Mouse (Mus musculus) cerebellum, postnatal 36 days (tissue): ENCODE measurements around the gene Med10.

ENCODE experiments used
- DNase-seq, 2 experiments: peaks; one replicate each; pipeline ENCODE4 v3.0.0; 2021 to 2022; ENCODE audit warnings: mixed read lengths in 2 of 2

The Med10 gene

DNA sequence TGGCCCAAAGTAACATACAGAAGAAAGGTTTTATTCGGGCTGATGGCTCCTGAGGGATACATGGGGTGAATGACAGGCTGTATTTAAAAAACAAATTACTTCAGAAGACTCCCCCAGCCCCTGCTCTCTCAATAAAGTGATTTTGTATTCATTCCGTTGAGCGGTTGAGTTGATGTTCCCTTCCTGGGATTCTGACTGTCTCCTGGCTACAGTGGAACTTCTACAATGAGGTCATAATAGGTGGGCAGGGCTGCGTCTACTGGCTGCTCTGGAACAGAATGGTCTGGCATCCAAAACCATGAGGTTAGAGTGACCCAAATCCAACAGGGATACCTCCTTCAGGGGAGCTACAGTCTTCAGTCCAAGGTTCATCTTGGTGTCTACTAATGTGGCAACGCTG, at the start of gene Med10:
Gene Med10, plus strand, starts transcription at position 301 of the 400 bp plus-strand sequence.
- DNase-seq = no peak

DNA sequence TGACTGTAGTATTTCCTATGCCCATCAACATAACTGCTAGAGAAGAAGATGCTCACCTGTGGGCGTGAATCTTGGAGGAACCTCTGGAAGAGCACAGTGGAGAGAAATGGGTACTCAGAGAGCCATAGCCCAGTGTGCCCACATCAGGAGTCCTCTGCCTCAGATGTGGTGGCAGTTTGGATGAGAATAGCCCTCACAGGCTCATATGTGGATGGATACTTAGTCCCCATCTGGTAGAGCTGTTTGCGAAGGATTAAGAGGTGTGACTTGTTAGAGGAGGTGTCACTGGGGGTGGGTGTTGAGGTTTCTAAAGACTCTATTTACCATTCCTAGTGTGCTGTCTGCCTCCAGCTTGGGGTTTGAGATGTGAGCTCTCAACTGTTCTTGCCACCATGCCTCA, 49.3 kb upstream of the Med10 start:
- no peak for DNase-seq

DNA sequence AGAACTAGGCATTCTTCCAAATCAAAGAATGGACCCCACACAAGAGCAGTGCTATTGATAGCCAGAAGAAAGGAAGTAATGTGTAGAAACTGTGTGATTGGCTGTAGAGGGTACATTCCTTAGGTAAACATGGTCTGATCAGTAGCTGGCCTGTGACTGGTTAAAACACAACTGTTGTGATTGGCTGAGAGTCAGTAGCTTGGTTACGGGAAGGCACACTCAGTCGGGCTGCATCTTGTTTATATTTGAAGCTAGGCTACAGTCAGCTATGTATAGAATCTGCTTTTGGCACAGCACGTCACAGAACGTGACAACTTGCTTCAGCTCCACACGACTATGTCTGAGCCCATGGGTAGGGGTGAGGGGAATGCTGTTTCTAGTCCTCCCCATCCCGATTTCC, 43.2 kb upstream of the Med10 start:
- DNase-seq = no peak

DNA sequence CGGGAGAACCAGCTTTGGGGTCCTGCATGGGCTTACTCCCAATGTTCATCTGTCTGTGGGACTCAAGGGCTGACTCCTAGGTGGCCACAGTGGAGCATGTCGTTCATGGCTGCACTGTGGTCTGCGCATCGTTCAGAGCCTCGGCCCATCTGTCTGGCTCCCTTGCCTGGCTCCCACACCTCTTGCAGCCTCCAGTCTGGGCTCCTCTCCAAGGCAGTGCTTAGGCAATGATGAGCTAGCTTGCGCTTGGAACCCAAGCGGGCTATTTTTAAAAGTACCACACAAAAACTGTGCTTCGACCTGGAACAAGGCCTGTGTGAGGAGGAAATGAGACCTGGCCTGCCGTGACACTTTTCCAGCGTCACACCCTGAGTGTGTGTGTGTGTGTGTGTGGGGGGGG, 40.8 kb upstream of the Med10 start:
- peak; percentile 83 to 85 for DNase-seq

DNA sequence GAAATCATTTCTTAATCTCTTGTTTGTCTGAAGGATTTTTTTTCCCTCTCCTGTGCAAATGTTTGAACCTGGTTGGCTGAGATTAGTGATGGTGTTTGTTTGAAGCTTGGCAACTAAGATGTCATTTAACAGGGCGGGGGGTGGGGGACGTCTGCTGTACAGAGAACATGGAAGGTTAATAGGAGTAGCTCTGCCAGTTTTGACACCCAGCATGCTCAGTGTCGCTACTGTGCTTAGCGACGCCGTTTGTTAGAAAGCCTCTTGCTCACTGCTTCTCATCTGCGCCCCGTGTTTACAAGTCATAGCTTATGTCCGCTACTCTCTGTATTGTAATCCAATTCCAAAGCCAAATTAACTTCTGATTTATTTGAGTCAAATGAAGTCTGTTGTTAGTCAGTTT, 37.5 kb upstream of the Med10 start:
- DNase-seq = no peak

DNA sequence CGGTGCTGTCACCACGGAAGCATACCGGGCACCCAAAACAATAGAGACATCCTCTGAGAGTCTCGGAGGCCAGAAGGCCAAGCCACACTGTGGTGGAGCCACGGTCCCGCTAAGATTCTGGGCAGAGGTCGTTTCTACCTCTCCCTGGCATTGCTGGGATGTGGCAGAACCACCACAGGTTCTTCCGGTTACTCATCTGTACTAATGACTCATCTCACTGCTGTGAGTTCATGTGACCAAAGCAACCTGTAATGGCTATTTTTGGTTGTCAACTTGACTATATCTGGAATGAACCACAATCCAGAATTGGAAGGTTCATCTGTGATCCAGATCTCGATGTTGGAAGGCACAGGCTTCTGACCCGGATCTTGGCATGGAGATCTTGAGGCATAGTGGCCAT, 34.0 kb upstream of the Med10 start:
- DNase-seq = no peak

DNA sequence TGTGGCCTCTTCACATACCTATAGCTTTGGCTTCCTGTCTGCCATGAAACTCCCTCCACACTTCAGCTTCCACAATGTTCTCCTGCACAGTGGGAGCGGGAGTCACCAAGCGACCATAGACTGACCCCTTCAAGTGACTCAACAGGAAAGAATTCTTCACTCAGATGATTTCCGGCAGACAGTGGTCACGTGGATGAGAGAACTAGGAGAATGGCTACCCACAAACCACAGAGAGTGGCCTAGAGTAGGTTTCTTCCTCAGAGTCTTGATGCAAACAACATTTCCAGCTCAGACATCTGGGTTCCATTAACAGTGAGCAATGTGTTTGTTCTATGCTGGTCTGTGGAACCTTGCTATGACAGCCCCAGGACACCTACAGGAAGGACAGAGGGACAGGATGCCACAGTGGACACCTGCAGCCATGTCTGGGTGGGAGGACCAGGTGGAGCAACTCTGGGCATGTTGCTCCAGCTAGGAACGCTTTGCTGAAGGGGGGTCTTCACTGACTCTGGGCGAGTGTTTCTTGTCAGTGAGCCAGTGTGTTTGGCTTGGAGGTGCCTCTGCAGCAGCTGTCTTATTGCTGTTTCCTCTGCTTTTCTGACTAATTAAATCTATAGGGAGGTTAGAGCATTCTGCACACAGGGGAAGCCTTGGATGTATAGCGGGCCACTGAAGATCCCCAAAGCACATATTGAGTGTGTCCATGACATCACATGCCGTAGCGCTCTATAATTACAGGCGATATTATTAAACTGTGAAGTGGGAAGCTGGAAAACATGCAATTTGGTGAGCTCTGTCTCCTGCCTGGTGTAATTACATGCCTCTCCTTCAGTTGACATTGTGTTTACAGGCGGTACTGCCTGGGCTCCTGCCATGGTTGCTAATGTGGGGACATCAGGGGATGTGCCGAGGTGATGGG, 31.4 kb upstream of the Med10 start:
- no peak for DNase-seq

DNA sequence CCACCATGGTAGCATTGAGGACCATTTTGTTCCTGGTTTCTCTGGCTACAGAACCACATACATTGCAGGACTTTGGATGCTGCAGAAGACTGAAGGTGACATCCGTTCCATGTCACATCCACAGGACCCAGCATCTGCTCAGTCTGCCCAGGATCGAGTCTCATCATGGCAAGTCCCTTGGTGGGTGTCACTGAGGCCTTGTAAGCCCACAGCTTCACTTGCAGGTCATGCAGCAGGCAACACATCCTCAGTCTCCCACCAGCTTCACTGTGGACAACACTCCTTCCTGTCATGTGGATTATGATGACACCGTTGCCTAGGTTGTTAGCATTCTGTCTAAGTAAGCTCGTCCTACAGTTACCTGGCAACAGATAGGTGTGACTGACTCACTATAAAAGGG, 29.8 kb upstream of the Med10 start:
- no peak for DNase-seq

DNA sequence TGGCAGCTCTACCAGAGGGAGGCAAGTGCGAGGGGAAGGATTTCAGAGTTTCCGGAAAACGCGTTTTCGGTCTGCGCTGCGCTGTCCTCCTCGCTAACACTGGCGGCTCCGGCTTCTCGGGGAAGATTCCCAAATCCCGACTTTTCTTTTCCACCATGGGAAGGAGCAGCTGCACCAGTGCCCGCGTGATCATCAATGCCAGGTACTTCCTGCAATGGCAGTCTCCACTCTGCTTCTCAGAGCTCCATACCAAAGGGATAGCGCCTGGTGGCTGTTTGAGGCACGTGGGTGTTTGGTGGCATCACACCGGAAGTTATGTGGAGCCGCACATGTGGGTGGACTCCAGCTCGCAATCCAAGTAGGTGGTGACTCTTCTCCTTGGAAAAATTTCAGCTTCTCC, 24.0 kb upstream of the Med10 start:
- no peak for DNase-seq

DNA sequence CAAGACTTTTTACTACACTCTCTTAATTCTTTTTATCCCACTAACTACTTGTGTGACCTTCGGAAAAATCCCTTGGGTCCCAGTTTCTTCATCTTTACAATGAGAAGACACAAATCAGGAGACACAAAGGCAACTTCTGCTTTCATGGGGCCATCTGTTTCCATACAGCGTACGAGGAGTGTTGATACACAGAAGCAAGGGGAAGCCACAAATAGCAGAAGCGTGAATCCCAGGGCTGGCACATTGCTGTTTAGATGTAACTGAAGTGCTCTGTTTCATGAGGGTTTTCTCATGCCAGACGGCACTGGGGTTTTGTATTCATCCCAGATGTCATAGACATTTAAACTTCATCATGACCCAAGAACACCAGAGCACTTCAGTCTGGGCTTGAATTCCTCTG, 13.5 kb upstream of the Med10 start:
- no peak for DNase-seq

DNA sequence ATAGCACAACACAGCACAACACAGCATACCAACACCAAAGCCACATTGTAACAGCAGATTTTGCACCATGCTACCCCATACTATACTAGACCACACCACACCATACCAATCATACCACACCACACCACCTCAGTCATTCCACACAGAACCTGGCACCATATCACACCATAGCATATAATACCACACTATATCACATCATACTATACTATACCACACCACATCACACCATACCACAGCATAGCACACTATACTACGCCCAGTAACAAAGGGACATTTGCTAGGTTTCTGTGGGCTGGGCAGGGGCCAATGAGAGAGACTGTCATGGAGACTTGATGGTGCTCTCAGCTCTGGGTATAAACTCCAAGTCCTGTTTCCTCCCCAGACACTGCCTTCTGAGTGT, 10.4 kb upstream of the Med10 start:
- DNase-seq = no peak

DNA sequence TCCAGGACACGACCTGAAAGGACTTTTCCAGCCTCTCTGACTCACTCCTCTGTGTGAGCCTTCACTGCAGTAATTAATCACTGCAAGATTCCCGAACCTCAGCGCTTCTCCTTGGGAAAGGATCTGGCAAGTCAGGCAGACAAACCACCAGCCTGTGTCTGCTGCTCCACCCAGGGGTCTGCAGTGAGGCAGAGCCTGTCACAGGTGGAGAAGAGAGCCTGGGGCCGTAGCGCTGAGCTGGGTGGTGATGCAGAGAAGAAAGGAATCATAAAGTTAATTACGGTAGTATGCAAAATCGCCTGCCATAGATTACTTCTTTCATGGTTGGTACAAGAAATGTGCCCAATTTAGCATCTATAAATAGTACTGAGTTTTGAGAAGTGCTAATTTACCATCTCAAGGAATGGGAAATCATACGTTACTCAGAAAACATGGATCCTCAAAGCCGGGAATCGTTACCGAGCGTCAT, 9.6 kb upstream of the Med10 start:
- no peak for DNase-seq

DNA sequence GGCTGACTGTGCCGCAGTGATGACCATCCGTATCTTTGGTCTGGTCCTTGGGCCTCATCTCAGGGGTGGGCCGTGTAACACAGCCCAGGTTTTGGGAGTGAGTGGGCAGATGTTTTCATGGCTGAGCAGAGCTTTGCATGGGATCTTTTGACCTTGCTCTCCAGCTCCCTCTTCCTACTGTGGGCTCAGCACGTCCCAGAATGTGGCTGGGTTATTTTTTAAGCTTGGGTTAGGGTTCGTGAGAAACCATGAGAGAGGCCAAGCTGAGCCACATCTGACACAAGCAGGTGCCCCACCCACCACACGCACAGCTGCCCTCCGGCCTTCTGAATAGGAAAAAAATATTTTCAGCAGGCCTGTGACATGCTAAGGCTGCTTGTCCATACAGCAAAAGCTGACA, 7.4 kb upstream of the Med10 start:
- no peak for DNase-seq

DNA sequence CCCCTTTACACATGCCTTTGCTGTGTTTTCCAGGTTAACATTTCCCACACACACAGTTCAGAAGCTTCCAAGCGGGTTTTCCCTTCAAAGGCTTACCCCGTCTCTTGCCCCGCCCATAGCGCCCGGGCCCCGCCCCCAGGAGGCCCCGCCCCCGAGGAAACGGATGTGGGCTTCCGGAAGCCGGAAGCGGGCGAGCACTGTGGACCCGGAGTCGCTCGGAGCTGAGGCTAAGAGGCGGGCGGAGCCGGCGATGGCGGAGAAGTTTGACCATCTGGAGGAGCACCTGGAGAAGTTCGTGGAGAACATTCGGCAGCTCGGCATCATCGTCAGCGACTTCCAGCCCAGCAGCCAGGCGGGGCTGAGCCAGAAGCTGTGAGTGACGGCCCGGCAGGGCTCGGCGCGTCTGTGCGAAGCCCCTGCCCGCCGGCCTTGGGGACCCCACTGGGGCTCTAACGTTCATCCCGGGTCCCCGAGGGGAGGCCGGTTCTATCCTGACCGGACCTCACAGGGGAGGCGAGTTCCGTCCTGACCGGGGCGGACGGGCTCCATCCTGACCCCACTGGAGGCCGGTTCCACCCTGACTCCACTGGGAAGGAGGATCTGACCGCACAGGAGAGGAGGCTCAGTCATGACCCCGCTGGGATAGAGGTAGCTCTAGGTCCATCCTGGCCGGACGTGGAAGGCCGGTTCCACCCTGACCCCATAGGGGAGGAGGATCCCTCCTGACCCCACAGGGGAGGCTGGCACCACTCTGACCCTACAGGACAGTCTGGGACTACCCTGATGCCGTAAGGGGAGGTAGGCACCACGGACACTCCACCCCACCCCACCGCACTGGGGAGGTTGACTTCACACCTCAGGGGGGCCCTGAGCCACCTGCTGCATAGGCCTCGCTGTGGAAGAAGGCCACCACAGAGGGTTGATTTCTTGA, 7.8 kb downstream of the Med10 start:
- peak; percentile 82 to 90 for DNase-seq

DNA sequence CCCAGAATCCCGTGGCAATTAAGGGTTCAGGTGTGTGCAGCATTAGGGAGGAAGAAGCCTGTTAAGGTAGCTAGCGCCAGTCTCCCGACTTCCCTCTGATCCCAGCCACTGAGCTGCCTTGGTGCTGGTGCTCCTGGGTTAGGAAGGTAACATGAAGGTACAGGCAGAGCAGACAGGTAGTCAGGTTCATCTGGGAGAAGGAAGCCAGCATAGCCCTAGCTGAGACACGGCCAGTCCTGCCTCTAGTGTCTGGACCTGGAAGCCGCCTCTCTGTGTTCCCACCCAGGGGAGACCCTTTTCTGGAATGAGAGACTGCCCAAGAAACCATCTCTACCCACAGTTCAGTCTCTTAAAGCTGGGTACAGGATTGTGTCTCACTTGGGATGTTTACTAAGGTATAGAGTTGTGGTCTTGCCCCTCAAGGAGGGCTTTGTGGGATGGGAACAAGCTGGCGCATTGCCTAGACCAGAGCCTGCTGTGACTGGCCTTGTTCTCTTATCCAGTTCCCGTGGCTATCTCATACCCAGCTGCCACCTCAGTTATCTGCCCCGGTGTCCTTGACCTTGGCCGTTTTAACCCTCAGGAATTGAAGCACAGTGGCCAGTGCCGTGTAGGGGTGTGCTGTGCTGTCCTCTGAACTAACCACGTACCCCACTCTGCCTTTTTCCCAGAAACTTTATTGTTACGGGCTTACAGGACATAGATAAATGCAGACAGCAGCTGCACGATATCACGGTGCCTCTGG, 8.9 kb downstream of the Med10 start:
- no peak for DNase-seq

DNA sequence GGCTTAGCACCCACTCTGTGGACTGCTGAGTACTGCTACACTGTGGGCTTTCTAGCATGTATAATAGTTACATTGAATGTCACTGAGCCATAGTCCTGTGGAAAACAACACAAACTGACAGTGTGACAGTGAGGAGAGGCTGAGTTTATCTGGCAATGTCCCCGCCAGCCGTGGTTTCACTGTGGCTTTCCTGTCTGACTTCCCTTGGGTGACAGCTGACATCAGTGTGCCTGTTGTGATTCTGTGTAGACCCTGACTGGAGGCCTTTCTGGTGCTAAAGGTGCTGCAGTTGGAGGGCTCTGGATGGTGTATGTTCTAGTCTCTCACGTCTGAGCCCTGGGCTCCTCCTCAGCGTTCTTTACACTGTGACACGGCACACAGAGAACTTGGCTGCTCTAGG, 11.7 kb downstream of the Med10 start:
- no peak for DNase-seq

DNA sequence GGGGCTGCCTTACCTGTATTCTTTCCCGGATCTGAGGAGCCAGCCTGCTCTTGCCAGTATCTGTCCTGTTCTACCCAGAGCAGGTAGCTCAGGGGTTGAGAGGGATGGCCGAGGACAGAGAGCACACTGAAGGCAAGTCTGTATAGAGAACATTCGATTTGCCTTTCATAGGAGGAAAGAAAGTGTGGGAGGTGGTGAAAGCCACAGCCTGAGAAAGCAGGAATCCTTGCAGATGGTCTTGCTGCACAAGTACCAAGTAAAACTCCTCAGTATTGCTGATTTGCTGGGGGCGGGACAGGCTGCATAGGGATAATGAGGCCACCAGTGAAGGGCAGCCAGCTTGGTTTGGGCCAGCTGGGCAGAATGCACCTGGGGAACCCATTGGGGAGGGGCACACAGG, 16.1 kb downstream of the Med10 start:
- DNase-seq = no peak

DNA sequence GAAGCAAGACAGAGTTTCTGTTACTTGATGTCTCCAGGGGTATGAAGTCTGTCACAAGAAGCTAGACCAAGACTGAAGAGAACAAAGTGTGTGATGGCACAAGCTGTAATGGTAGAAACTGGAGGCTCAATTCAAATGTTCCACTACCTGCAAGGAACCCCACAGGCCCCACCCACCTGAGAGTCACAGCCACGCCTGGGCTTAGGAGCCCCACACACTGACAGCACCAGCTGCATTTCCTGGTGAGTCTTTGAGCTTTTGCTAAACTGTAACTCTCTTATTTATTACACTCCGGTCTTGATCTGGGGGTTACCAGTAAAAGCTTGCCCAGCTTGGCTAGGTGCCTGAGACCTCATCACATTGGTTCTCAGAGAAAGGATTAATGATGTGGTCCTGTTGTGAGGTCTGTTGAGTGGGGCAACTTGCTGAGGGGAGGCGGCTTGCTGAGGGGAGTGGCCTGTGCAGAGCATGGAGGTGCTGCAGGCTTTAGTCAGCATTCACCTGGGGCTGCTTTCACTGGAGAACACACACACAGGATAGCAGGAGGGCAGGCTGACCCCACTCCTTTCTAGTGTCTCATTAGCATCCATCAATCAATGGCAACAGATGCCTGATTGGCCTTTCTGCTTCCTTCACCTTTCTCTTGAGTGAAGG, 19.1 kb downstream of the Med10 start:
- no peak for DNase-seq

DNA sequence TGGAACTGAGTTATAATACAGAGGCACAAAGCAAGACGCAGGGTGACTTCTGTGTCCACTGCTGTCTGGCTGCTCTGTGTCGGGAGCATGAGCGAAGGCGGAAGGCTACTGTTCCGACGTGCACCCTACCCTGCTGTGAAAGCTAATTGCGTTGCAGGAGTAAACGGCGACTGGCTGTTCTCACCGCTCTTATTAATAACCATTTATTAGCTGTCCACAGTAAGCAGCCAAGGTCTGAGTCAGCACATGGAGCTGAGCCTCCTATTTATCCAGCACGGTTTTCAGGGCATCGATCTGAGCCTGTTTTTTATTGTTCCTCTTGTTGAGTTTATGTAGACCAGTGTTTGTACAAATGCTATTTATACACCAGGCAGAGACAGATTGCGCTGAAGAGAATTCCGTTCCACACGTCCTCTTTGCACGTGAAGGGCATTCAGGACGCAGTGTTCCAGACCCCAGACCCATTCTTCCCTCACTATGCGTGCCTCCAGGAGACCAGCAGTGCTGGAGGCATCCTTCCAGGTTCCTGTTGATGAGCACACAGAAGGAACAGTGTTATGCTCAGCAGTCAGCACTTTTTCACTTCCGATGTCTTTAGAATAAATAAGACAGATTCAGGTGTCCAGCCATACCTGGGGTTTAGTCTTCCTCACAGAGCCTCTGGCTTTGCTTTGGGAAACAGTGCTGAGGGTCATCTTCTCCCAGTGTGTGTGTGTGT, 21.9 kb downstream of the Med10 start:
- DNase-seq = no peak

DNA sequence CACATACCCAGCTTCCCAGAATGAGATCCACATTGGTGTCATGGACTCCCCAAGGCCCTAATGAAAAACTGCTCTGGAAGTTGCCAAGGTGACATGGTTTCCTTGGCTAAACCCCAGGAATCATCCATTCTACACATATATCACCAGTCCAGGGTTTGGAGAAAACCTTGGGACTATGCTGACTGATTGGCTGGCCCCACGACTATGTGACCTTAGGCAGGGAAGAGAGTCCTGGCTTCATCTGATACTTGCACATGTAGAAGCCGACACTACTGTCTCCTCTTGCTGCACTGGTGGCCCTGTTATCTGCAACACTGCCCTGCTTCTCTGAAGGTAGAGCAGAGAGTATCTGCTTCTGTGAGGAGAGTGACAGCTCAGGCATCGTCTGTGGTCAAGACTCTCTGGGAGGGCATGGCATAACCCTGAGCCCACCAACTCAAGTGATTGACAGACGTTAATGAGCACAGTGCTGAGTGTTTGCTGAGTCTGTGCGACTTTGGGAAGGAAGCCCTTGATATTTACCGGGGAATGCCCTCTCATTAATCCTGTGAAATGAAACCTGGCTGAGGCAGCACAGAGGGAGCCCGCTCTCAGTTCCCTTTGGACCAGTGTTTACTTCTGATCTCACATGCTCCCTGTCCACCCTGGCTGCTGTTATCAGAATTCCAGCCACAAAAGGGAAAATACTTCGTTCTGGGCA, 23.4 kb downstream of the Med10 start:
- DNase-seq = no peak

DNA sequence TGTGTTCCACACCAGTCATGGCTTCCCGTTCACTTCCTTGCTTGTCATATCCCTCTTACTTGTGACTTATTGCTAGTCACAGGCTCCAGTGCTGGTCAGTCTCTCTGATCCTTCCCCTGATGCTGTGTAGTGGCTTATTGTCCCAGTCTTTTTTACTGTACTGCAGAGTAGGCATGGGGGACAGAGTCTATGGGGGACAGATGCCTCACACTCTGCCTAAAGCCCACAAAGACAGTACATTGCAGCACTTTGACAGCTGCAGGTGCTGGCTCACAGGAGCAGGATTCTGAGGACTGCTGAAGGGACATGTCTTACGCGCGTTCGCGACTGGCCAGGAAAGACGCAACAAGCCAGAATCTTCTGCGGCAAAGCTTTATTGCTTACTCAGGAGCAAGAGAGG, 28.4 kb downstream of the Med10 start:
- DNase-seq = no peak
